Mouse (Mus musculus): Measurements from ENCODE around the gene Prkcz. TPM values are rescaled to one million over a fixed set of nuclear protein-coding genes. Genes with fewer than 3 reads are reported as not detected.

Gene Prkcz
- polyA plus RNA-seq, 1 experiment from 2014 or later = 6.8 TPM

- Histone ChIP-seq H3K4me1 (replicated peaks; ENCODE audit: control insufficient read depth, insufficient read depth, low read length) (no peaks in the 10 kb centered on the region), H3K4me2 (no peak overlapping the region), H3K4me3 (ENCODE audit: low read depth, low read length) (no peak overlapping the region), H3K36me3 (ENCODE audit: control insufficient read depth, insufficient read depth, low read length) (no peaks in the 10 kb centered on the region), H3K9me3 (ENCODE audit: control insufficient read depth, low read length) (no peaks in the 10 kb centered on the region), H3K27ac (ENCODE audit: low read depth, low read length) (no peak overlapping the region), H3K9ac (ENCODE audit: low read depth, low read length) (no peak overlapping the region), H3K27me3 (replicated peaks; ENCODE audit: control insufficient read depth, insufficient read depth, low read length) (peaks cover 17% of the 10 kb centered on the region)
- DNase-seq (ENCODE audit: low spot score) (no peak), ATAC-seq (replicated peaks; ENCODE audit: low FRiP score) (no peak)
- 83% methylated on average over 9 of the region's 9 CpGs for WGBS
These were observed 6.6 kb upstream of the Prkcz start for GRCm38 (mm10) chr4:155367739-155368138.

- Histone ChIP-seq H3K9me3 (ENCODE audit: control insufficient read depth, low read length) (no peaks in the 10 kb centered on the region), H3K27ac (ENCODE audit: low read depth, low read length) (no peak overlapping the region), H3K4me3 (ENCODE audit: low read depth, low read length) (no peak overlapping the region), H3K9ac (ENCODE audit: low read depth, low read length) (no peak overlapping the region), H3K4me2 (no peak overlapping the region), H3K4me1 (replicated peaks; ENCODE audit: control insufficient read depth, insufficient read depth, low read length) (no peaks in the 10 kb centered on the region), H3K27me3 (replicated peaks; ENCODE audit: control insufficient read depth, insufficient read depth, low read length) (peaks cover 27% of the 10 kb centered on the region), H3K36me3 (ENCODE audit: control insufficient read depth, insufficient read depth, low read length) (no peaks in the 10 kb centered on the region)
- 83% methylated on average over 6 of the region's 6 CpGs for WGBS
- DNase-seq (ENCODE audit: low spot score) (no peak), ATAC-seq (replicated peaks; ENCODE audit: low FRiP score) (no peak)
These were observed 5.6 kb upstream of the Prkcz start for GRCm38 (mm10) chr4:155366784-155367183.

- no peak overlapping the region for H3K4me2 ChIP-seq
- ATAC-seq (replicated peaks; ENCODE audit: low FRiP score) (no peak), DNase-seq (ENCODE audit: low spot score) (no peak)
- no peaks in the 10 kb centered on the region for H3K9me3 ChIP-seq (ENCODE audit: control insufficient read depth, low read length)
- H3K4me3 ChIP-seq (ENCODE audit: low read depth, low read length) = no peak overlapping the region
- 34% methylated on average over 5 of the region's 5 CpGs for WGBS
- no peaks in the 10 kb centered on the region for H3K4me1 ChIP-seq (replicated peaks; ENCODE audit: control insufficient read depth, insufficient read depth, low read length)
- peaks cover 62% of the 10 kb centered on the region for H3K27me3 ChIP-seq (replicated peaks; ENCODE audit: control insufficient read depth, insufficient read depth, low read length)
- H3K27ac ChIP-seq (ENCODE audit: low read depth, low read length) = no peak overlapping the region
- no peaks in the 10 kb centered on the region for H3K36me3 ChIP-seq (ENCODE audit: control insufficient read depth, insufficient read depth, low read length)
- H3K9ac ChIP-seq (ENCODE audit: low read depth, low read length) = no peak overlapping the region
These were observed 1.3 kb upstream of the Prkcz start for GRCm38 (mm10) chr4:155362443-155362842.

- H3K27me3 ChIP-seq (replicated peaks; ENCODE audit: control insufficient read depth, insufficient read depth, low read length) = peaks cover 62% of the 10 kb centered on the region
- peak overlapping the region; percentile 26 for H3K4me2 ChIP-seq
- no peaks in the 10 kb centered on the region for H3K4me1 ChIP-seq (replicated peaks; ENCODE audit: control insufficient read depth, insufficient read depth, low read length)
- ATAC-seq (replicated peaks; ENCODE audit: low FRiP score) (peak; percentile 24; the same call in 1 of the 2 replicates), DNase-seq (ENCODE audit: low spot score) (no peak)
- H3K36me3 ChIP-seq (ENCODE audit: control insufficient read depth, insufficient read depth, low read length) = no peaks in the 10 kb centered on the region
- peak overlapping the region; percentile 40 for H3K4me3 ChIP-seq (ENCODE audit: low read depth, low read length)
- no peaks in the 10 kb centered on the region for H3K9me3 ChIP-seq (ENCODE audit: control insufficient read depth, low read length)
- H3K9ac ChIP-seq (ENCODE audit: low read depth, low read length) = no peak overlapping the region
- H3K27ac ChIP-seq (ENCODE audit: low read depth, low read length) = no peak overlapping the region
- WGBS = 2% methylated on average over 42 of the region's 42 CpGs
These were observed 305 bp downstream of the Prkcz start for GRCm38 (mm10) chr4:155360856-155361255.

GRCm38 (mm10) chr4:155359560-155360464, 1.3 kb downstream of the Prkcz start:
- no peaks in the 10 kb centered on the region for H3K4me1 ChIP-seq (replicated peaks; ENCODE audit: control insufficient read depth, insufficient read depth, low read length)
- H3K9ac ChIP-seq (ENCODE audit: low read depth, low read length) = no peak overlapping the region
- no peaks in the 10 kb centered on the region for H3K9me3 ChIP-seq (ENCODE audit: control insufficient read depth, low read length)
- H3K36me3 ChIP-seq (ENCODE audit: control insufficient read depth, insufficient read depth, low read length) = no peaks in the 10 kb centered on the region
- no peak overlapping the region for H3K4me2 ChIP-seq
- H3K27ac ChIP-seq (ENCODE audit: low read depth, low read length) = no peak overlapping the region
- no peak overlapping the region for H3K4me3 ChIP-seq (ENCODE audit: low read depth, low read length)
- ATAC-seq (replicated peaks; ENCODE audit: low FRiP score) (no peak), DNase-seq (ENCODE audit: low spot score) (no peak)
- peaks cover 58% of the 10 kb centered on the region for H3K27me3 ChIP-seq (replicated peaks; ENCODE audit: control insufficient read depth, insufficient read depth, low read length)
- 34% methylated on average over 12 of the region's 12 CpGs for WGBS

- no peak for DNase-seq (ENCODE audit: low spot score)
- no peaks in the 10 kb centered on the region for H3K9me3 ChIP-seq (ENCODE audit: control insufficient read depth, low read length)
- H3K4me2 ChIP-seq = no peak overlapping the region
- no peak for ATAC-seq (replicated peaks; ENCODE audit: low FRiP score)
- H3K9ac ChIP-seq (ENCODE audit: low read depth, low read length) = no peak overlapping the region
- WGBS = 42% methylated on average over 2 of the region's 2 CpGs
- no peaks in the 10 kb centered on the region for H3K36me3 ChIP-seq (ENCODE audit: control insufficient read depth, insufficient read depth, low read length)
- no peaks in the 10 kb centered on the region for H3K4me1 ChIP-seq (replicated peaks; ENCODE audit: control insufficient read depth, insufficient read depth, low read length)
- H3K4me3 ChIP-seq (ENCODE audit: low read depth, low read length) = no peak overlapping the region
- H3K27ac ChIP-seq (ENCODE audit: low read depth, low read length) = no peak overlapping the region
- H3K27me3 ChIP-seq (replicated peaks; ENCODE audit: control insufficient read depth, insufficient read depth, low read length) = peaks cover 47% of the 10 kb centered on the region
These were observed 3.6 kb downstream of the Prkcz start for GRCm38 (mm10) chr4:155357601-155358000.

- ATAC-seq (replicated peaks; ENCODE audit: low FRiP score) = no peak
- 84% methylated on average over 10 of the region's 10 CpGs for WGBS
- Histone ChIP-seq H3K27me3 (replicated peaks; ENCODE audit: control insufficient read depth, insufficient read depth, low read length) (peaks cover 34% of the 10 kb centered on the region), H3K4me2 (no peak overlapping the region), H3K36me3 (ENCODE audit: control insufficient read depth, insufficient read depth, low read length) (no peaks in the 10 kb centered on the region), H3K9me3 (ENCODE audit: control insufficient read depth, low read length) (no peaks in the 10 kb centered on the region), H3K4me3 (ENCODE audit: low read depth, low read length) (no peak overlapping the region), H3K4me1 (replicated peaks; ENCODE audit: control insufficient read depth, insufficient read depth, low read length) (no peaks in the 10 kb centered on the region), H3K27ac (ENCODE audit: low read depth, low read length) (no peak overlapping the region), H3K9ac (ENCODE audit: low read depth, low read length) (no peak overlapping the region)
- DNase-seq (ENCODE audit: low spot score) = no peak
These were observed 4.8 kb downstream of the Prkcz start for GRCm38 (mm10) chr4:155356354-155356753.

- Histone ChIP-seq H3K9ac (ENCODE audit: low read depth, low read length) (no peak overlapping the region), H3K9me3 (ENCODE audit: control insufficient read depth, low read length) (no peaks in the 10 kb centered on the region), H3K36me3 (ENCODE audit: control insufficient read depth, insufficient read depth, low read length) (no peaks in the 10 kb centered on the region), H3K4me1 (replicated peaks; ENCODE audit: control insufficient read depth, insufficient read depth, low read length) (no peaks in the 10 kb centered on the region), H3K4me2 (no peak overlapping the region), H3K27ac (ENCODE audit: low read depth, low read length) (no peak overlapping the region), H3K27me3 (replicated peaks; ENCODE audit: control insufficient read depth, insufficient read depth, low read length) (peaks cover 16% of the 10 kb centered on the region), H3K4me3 (ENCODE audit: low read depth, low read length) (no peak overlapping the region)
- 67% methylated on average over 7 of the region's 7 CpGs for WGBS
- DNase-seq (ENCODE audit: low spot score) = no peak
- ATAC-seq (replicated peaks; ENCODE audit: low FRiP score) = no peak
These were observed 6.6 kb downstream of the Prkcz start for GRCm38 (mm10) chr4:155354546-155354945.

- 61% methylated on average over 6 of the region's 6 CpGs for WGBS
- no peak overlapping the region for H3K27ac ChIP-seq (ENCODE audit: low read depth, low read length)
These were observed 7.1 kb downstream of the Prkcz start for GRCm38 (mm10) chr4:155354035-155354434.

More at GRCm38 (mm10) chr4:155354035-155354434, 7.1 kb downstream of the Prkcz start:
- no peak for ATAC-seq (replicated peaks; ENCODE audit: low FRiP score)
- H3K27me3 ChIP-seq (replicated peaks; ENCODE audit: control insufficient read depth, insufficient read depth, low read length) = peaks cover 11% of the 10 kb centered on the region
- no peak overlapping the region for H3K4me2 ChIP-seq
- no peak overlapping the region for H3K4me3 ChIP-seq (ENCODE audit: low read depth, low read length)
- H3K9ac ChIP-seq (ENCODE audit: low read depth, low read length) = no peak overlapping the region
- H3K9me3 ChIP-seq (ENCODE audit: control insufficient read depth, low read length) = no peaks in the 10 kb centered on the region
- no peaks in the 10 kb centered on the region for H3K4me1 ChIP-seq (replicated peaks; ENCODE audit: control insufficient read depth, insufficient read depth, low read length)
- no peaks in the 10 kb centered on the region for H3K36me3 ChIP-seq (ENCODE audit: control insufficient read depth, insufficient read depth, low read length)
- DNase-seq (ENCODE audit: low spot score) = no peak

Measured in liver, embryonic 11.5 days (tissue).